Mouse (Mus musculus) kidney, adult 2 months (tissue): Measurements from ENCODE around the gene Spen.

Experiments used
- CTCF ChIP-seq: fragments of 200-500 bp; conservative IDR thresholded peaks from 2 replicates; pipeline ENCODE4 v1.5.1; 2011; ENCODE audit warnings: low read depth, mild to moderate bottlenecking, control low read depth, low read length, moderate library complexity, mixed read lengths; ENCODE audit not compliant: insufficient read depth, insufficient read length
- POLR2A ChIP-seq: fragments of 200-500 bp; IDR thresholded peaks from one replicate; pipeline ENCODE4 v1.6.1; 2011; ENCODE audit warnings: low read depth, low read length, control low read depth

GRCm38 (mm10) chr4:141537226-141537610 lies 1.2 kb downstream of the Spen start:
- TF ChIP-seq POLR2A (no peak), CTCF (no peak)
